Mouse (Mus musculus) layer of hippocampus, postnatal 36 days (tissue): ENCODE measurements around the gene Rdh9. TPM values are rescaled to one million over a fixed set of nuclear protein-coding genes. Genes with fewer than 3 reads are reported as not detected.
"Not testable (repeated sequence)": the region's sequence is repeated elsewhere in the genome, so short reads cannot be mapped to it uniquely, and the experiment has no call there.

Experiments
- DNase-seq, 2 experiments: peaks; one replicate each; pipeline ENCODE4 v3.0.0; 2022
- total RNA-seq, 2 experiments: library from RNA; stranded (reverse); gene quantifications; 2 replicates each; pipeline ENCODE4 v1.2.3; 2021

The Rdh9 gene
- total RNA-seq, 2 experiments from 2014 or later, result 0.30 to 0.53 TPM

DNA sequence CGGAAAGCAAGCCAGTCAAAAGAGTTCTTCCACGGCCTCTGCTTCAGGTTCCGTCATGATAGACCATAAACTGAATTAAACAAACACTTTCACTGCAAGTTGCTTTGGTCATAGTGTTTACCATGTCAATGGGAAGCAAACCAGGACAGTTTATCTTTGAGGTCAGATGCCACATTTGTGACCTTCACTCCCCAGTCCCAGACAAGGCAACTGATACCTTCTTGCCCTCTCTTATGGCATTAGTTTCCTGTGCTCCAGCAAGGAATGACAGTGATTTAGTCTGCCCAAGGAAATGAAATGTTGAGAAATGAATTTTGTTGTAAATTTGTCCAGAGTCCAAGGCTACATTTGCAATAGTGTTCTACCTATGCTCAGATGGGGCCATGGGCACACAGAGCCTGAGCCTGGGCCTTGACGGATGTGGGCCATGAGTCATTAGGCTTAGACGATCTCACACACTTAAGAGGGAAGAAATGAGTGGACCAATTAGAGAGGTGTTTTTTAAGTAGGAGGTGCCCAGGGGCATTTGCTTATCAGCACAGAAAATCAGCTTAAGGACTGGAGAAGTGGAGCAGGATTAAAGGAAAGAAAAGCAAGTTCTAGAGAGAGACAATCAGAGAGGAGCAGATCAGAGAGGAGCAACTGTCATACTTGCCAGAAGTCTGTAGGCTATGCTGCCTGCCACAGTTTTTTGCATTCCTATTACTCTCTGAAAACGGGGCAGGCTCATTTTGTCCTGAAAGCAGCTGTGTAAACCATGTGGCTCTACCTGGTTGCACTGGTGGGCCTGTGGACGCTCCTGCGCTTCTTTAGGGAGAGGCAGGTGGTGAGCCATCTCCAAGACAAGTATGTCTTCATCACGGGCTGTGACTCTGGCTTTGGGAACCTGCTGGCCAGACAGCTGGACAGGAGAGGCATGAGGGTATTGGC is 16.7 kb upstream of the Rdh9 start, which contains the start of the genes Rdh1 and Rdh16f1:
TSS of gene Rdh1 (plus strand) at position 541 of the 930 bp plus-strand sequence.
TSS of gene Rdh16f1 (plus strand) at position 607 of the 930 bp plus-strand sequence.
- no peak for DNase-seq

DNA sequence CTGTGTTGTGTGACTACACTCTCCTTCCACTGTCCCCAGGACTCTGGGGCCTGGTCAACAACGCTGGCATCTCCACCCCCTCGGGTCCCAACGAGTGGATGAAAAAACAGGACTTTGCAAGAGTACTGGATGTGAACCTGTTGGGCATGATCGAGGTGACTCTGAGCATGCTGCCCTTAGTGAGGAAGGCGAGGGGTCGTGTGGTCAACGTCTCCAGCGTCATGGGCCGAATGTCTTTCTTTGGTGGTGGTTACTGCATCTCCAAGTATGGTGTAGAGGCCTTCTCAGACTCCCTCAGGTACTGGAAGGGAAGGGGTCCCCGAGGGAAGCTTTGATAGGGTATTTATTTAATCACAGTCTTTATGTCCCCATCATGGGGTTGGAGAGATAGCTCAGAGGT is 13.3 kb upstream of the Rdh9 start:
- DNase-seq, result not testable (repeated sequence)

DNA sequence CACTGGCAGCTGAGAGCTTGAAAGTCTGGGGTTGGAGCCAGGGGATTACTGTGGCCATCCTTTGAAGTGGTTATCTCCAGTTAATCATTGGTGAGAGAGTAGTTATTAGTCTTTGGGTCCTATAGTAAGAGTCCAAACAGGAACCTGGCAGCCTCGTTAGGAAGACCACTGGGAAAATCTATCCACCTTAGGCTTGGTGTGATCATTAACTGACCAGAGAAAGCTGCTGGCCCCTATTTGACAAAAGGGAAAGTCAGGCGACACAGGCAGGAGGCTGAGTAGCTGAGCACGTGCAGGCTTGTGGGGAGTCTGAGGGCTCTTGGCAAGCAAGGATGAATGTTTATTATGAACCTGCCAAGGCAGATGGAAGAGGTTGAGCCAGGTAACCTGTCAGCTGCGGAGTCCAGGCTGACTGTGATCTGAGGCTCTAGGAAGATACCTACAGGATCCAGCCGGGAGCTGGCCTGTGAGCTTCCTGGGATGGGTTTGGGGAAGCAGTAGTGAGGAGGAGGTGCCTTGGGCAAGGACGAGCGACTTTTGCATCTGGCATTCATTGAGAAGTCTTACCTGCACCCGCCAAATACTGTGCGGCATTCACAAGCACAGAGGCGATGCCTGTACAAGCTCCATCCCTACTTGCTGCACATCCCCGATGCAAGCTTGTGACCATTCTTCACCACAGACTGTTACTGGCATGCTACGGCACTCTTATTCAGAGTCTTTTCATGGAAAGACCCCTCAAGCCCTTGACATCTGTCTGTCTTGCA is 12.1 kb upstream of the Rdh9 start:
- DNase-seq, result no peak

DNA sequence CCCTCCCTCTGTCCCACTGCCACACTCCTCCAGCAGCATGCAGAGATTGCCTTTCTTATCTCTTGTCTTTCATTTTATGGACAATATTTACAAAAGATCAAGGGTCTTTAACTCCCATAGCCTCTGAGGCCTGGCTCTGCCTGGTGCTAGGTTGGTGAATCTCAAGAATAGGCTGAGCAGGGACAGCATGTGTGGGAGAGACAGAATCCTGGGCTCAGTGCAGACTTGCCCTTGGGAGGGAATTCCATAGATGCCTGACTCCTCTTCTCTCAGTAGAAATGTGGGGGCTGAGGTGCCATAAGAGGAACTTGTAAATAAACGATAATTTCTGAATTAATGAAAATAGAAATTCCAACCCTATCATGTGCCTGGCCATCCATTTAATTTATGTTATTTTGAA is 9.6 kb upstream of the Rdh9 start:
- DNase-seq, result no peak

- DNase-seq, result not testable (repeated sequence)
Observed at GRCm38 (mm10) chr10:127782321-127782720, 6.1 kb downstream of the Rdh9 start.

DNA sequence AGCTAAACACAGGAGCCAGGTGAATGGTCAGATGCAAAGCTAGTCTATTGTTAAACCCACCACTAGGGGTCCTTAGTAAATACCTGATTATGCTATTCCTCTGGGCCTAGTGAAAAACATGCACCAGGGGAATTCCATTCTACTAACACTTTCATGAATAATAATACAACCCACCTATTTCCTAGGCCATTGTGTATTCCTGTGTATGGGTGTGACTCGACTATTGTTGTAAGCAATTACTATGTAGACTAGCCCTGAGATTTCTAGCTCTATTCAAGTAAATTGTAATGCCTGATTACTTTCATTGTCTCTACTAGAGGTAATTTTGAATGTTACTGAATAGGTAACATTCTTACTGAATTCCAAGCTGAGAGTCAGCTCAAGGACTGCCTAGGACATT is 9.2 kb downstream of the Rdh9 start:
- not testable (repeated sequence) for DNase-seq

- no peak for DNase-seq
Observed at GRCm38 (mm10) chr10:127799295-127799694, 23.1 kb downstream of the Rdh9 start.

GRCm38 (mm10) chr10:127800891-127801290 is 24.7 kb downstream of the Rdh9 start, which contains the start of gene Rdh16:
Gene Rdh16, plus strand, starts transcription at chr10:127801152.
- no peak for DNase-seq

GRCm38 (mm10) chr10:127801612-127802011 is 25.4 kb downstream of the Rdh9 start:
- no peak for DNase-seq

GRCm38 (mm10) chr10:127802236-127802635 is 26.1 kb downstream of the Rdh9 start:
- DNase-seq, result no peak

- DNase-seq, result no peak
Observed at GRCm38 (mm10) chr10:127804416-127804815, 28.2 kb downstream of the Rdh9 start.

- DNase-seq, result no peak
Observed at GRCm38 (mm10) chr10:127815888-127816287, 39.7 kb downstream of the Rdh9 start.

DNA sequence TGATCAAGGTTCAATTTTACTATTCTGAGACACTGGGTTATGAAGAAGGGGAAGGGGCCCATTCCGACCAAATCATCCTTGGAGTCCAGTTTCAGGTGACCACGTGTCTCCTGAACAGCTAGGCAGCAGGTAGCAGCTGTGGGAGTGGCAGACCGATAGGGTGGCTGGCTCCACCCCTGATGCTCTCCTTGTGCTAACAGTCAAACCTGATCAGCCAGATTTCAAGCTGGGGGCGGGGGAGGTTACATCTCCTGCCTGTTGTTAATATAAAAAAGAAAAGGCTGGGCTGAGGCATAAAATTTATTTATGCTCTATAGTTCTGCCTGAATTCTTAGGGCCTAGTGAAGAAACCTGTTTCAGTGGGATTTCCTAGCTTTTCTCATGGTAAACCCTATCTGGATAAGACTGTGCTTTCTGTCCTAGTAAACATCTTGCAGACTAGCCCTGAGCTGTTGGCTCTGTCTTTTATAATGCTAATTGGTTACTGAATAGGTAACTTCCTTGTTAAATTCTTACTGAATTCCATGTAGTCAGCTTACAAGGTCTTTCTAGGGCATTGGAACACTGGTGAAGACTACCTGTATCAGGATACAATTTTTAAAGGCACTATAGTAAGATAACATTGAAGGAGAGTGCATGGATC is 41.2 kb downstream of the Rdh9 start:
- not testable (repeated sequence) for DNase-seq

- DNase-seq, result not testable (repeated sequence)
Observed at GRCm38 (mm10) chr10:127821806-127822205, 45.6 kb downstream of the Rdh9 start.

DNA sequence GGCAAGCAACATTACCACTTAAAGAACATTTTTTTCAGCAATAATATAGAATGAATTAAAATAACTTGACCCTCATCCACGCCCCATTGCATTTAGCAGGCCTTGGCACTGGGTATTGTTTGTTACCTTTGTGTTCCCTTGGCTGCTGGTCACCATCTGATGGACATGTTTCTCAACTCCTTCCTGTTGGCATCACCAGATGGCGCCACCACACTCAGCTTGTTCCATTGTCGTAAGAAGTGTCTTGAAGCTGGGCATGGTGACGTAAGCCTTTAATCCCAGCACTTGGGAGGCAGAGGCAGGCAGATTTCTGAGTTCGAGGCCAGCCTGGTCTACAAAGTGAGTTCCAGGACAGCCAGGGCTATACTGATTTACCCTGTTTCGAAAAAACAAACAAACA is 49.2 kb downstream of the Rdh9 start:
- DNase-seq, result peak in 1 of 2 experiments; percentile 5

DNA sequence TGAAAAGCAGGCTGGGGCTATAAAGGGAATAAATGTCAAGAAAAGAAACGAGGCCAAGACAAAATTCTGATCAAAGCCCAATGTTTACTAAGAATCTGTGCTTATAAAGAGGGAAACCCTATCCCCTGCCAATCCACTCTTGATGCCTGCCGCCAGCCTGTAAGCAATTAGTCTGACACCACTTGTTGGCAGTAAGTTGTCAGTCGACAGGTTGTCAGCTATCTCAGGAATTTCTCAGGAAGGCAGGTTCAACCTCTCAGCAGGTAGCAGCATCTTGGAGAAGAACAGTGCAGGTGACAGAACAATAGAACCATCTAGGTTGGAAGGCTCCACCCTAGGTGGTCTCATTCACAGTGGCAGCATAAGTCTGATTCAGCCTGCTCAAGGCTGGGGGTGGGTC is 52.9 kb downstream of the Rdh9 start:
- DNase-seq, result no peak

- not testable (repeated sequence) for DNase-seq
Observed at GRCm38 (mm10) chr10:127834186-127834585, 58.0 kb downstream of the Rdh9 start.

GRCm38 (mm10) chr10:127835292-127835691 is 59.1 kb downstream of the Rdh9 start:
- DNase-seq, result no peak

GRCm38 (mm10) chr10:127837793-127838192 is 61.6 kb downstream of the Rdh9 start:
- DNase-seq, result not testable (repeated sequence)

DNA sequence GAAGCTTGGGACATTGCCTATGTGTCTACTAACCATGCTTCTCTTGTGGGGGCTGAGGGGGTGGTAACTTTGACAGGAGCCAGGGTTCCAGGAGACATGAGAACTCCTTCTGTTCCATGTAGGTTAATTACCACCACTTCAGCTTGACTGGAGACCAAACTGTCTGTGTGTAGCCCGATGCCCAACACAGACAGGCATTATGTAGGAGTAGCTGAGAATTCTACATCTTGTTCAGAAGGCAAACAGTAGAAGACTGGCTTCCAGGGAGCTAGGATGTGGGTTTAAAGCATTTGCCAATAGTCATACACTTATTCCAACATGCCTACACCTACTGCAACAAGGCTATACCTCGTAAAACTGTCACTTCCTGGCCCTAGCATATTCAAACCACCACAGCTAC is 62.4 kb downstream of the Rdh9 start:
- DNase-seq, result no peak

- DNase-seq, result no peak
Observed at GRCm38 (mm10) chr10:127840776-127841175, 64.6 kb downstream of the Rdh9 start.
